ENCODE assay signal across 25 mouse cellular contexts in genomic region chr1:131624175-131624835, GRCm38 (mm10). TPM values are rescaled to one million over a fixed set of nuclear protein-coding genes. Genes with fewer than 3 reads are reported as not detected.
DNase-seq lines count a peak whose midpoint lies in the region; ATAC-seq and TF ChIP-seq lines count a peak whose summit lies in the region.
"Had no signal": no experiment of that assay in that cellular context is flagged by ENCODE, and none has a peak within 500 bp of the region (broad histone marks: within the 10 kb centered on the region; RNA-seq: fewer than 3 reads in every experiment).

No protein-coding gene starts in this region.

- 26% methylated on average over 3 of the region's 3 CpGs for whole genome bisulfite sequencing in heart, embryonic 12.5 days
- 57% methylated on average over 3 of the region's 3 CpGs for WGBS in heart, adult 2 months
- 51% methylated on average over 3 of the region's 3 CpGs for WGBS in liver, embryonic 16.5 days (ENCODE audit: insufficient replicate concordance)
- 44% methylated on average over 3 of the region's 3 CpGs for WGBS in liver, embryonic 12.5 days (ENCODE audit: insufficient replicate concordance)
- 47% methylated on average over 3 of the region's 3 CpGs for WGBS in embryonic facial prominence, embryonic 11.5 days

- H3K4me2 ChIP-seq in heart, embryonic 12.5 days = peak overlapping the region; percentile 15; the same call in 1 of the 2 replicates
- H3K4me2 ChIP-seq in liver, embryonic 16.5 days (ENCODE audit: low read depth, low read length) = no peak overlapping the region
- no peak overlapping the region for H3K4me2 ChIP-seq in liver, embryonic 12.5 days
- H3K4me2 ChIP-seq in embryonic facial prominence, embryonic 11.5 days (ENCODE audit: low read depth, low read length) = no peak overlapping the region
- H3K4me2 ChIP-seq: embryonic facial prominence, embryonic 15.5 days; heart, embryonic 15.5 days; hindbrain, embryonic 14.5 days had no signal

- H3K4me1 ChIP-seq in heart, embryonic 12.5 days (replicated peaks) = peaks cover 16% of the 10 kb centered on the region
- H3K4me1 ChIP-seq in heart, adult 2 months (ENCODE audit: control insufficient read depth, insufficient read depth, low read length) = no peaks in the 10 kb centered on the region
- H3K4me1 ChIP-seq in liver, embryonic 16.5 days (ENCODE audit: control insufficient read depth, low read depth, low read length) = peaks cover 2% of the 10 kb centered on the region
- H3K4me1 ChIP-seq in liver, embryonic 12.5 days = 0 out of 2 replicates have a peak, but pooled peaks cover 5% of the 10 kb centered on the region
- no peaks in the 10 kb centered on the region for H3K4me1 ChIP-seq in embryonic facial prominence, embryonic 11.5 days (ENCODE audit: control insufficient read depth, insufficient read depth, low read length)
- H3K4me1 ChIP-seq: embryonic facial prominence, embryonic 15.5 days; forebrain, embryonic 10.5 days had no signal

- no peak for TF ChIP-seq POLR2A in heart, adult 2 months (IDR thresholded peaks at IDR 0.05; ENCODE audit: insufficient read depth, low read depth, low read length)
- TF ChIP-seq POLR2A in brain, embryonic 14.5 days (IDR thresholded peaks at IDR 0.05; ENCODE audit: borderline replicate concordance, extremely low read depth, insufficient read depth, insufficient read length, poor library complexity, severe bottlenecking) = no peak

- no peak for TF ChIP-seq CTCF in heart, adult 2 months (IDR thresholded peaks at IDR 0.05)
- TF ChIP-seq CTCF in brain, embryonic 14.5 days (IDR thresholded peaks at IDR 0.05; ENCODE audit: borderline replicate concordance, extremely low read depth, insufficient read depth, insufficient read length) = no peak

- no peak overlapping the region for H3K4me3 ChIP-seq in heart, embryonic 12.5 days
- H3K4me3 ChIP-seq in heart, adult 2 months = no peak overlapping the region
- no peak overlapping the region for H3K4me3 ChIP-seq in liver, embryonic 16.5 days (ENCODE audit: low read depth, low read length)
- no peak overlapping the region for H3K4me3 ChIP-seq in liver, embryonic 12.5 days
- no peak overlapping the region for H3K4me3 ChIP-seq in embryonic facial prominence, embryonic 11.5 days (ENCODE audit: low read depth, low read length)
- H3K4me3 ChIP-seq: embryonic facial prominence, embryonic 15.5 days; erythroblast, embryonic 14.5 days; forebrain, embryonic 10.5 days; gastrocnemius, adult 2 months; heart, embryonic 15.5 days; hindbrain, embryonic 10.5 days had no signal

- H3K9ac ChIP-seq in heart, embryonic 12.5 days = no peak overlapping the region
- H3K9ac ChIP-seq in heart, adult 2 months (ENCODE audit: low read depth, low read length) = no peak overlapping the region
- H3K9ac ChIP-seq in liver, embryonic 16.5 days (ENCODE audit: low read depth, low read length) = no peak overlapping the region
- no peak overlapping the region for H3K9ac ChIP-seq in liver, embryonic 12.5 days
- no peak overlapping the region for H3K9ac ChIP-seq in embryonic facial prominence, embryonic 11.5 days (replicated peaks; ENCODE audit: low read length)
- H3K9ac ChIP-seq: embryonic facial prominence, embryonic 15.5 days; heart, embryonic 15.5 days; hindbrain, embryonic 14.5 days had no signal

- no peaks in the 10 kb centered on the region for H3K36me3 ChIP-seq in heart, embryonic 12.5 days
- H3K36me3 ChIP-seq in heart, adult 2 months (ENCODE audit: control insufficient read depth, insufficient read depth, low read length) = no peaks in the 10 kb centered on the region
- H3K36me3 ChIP-seq in liver, embryonic 16.5 days (ENCODE audit: control insufficient read depth, insufficient read depth) = no peaks in the 10 kb centered on the region
- H3K36me3 ChIP-seq in liver, embryonic 12.5 days = no peaks in the 10 kb centered on the region
- H3K36me3 ChIP-seq in embryonic facial prominence, embryonic 11.5 days (replicated peaks; ENCODE audit: control insufficient read depth, insufficient read depth, low read depth, low read length) = no peaks in the 10 kb centered on the region
- H3K36me3 ChIP-seq: embryonic facial prominence, embryonic 15.5 days; forebrain, embryonic 10.5 days; heart, embryonic 15.5 days; hindbrain, embryonic 10.5 days had no signal

- ATAC-seq in heart, embryonic 12.5 days (ENCODE audit: insufficient number of reproducible peaks, low FRiP score) = no peak
- ATAC-seq in liver, embryonic 16.5 days (ENCODE audit: low read depth) = peak; percentile 30; the same call in 1 of the 2 replicates
- ATAC-seq in liver, embryonic 12.5 days = no peak
- no peak for ATAC-seq in embryonic facial prominence, embryonic 11.5 days (replicated peaks; ENCODE audit: insufficient number of reproducible peaks, low FRiP score, low TSS enrichment, low read depth)
- ATAC-seq: activated CD4-positive, CD25-positive, alpha-beta regulatory T cell, adult 4 months; forebrain, embryonic 14.5 days; Patski had no signal

- no peaks in the 10 kb centered on the region for H3K27me3 ChIP-seq in heart, embryonic 12.5 days (replicated peaks)
- H3K27me3 ChIP-seq in heart, adult 2 months (ENCODE audit: control insufficient read depth, insufficient read depth, low read length) = no peaks in the 10 kb centered on the region
- H3K27me3 ChIP-seq in liver, embryonic 16.5 days (ENCODE audit: control insufficient read depth, insufficient read depth, low read depth, low read length) = no peaks in the 10 kb centered on the region
- peaks cover 10% of the 10 kb centered on the region; the same call in 1 of the 2 replicates for H3K27me3 ChIP-seq in liver, embryonic 12.5 days (replicated peaks)
- no peaks in the 10 kb centered on the region for H3K27me3 ChIP-seq in embryonic facial prominence, embryonic 11.5 days (ENCODE audit: control insufficient read depth, insufficient read depth, low read length)
- H3K27me3 ChIP-seq: CH12.LX; embryonic facial prominence, embryonic 15.5 days; heart, embryonic 15.5 days had no signal

- H3K27ac ChIP-seq in heart, embryonic 12.5 days (ENCODE audit: poor library complexity, severe bottlenecking) = no peak overlapping the region
- H3K27ac ChIP-seq in heart, adult 2 months = no peak overlapping the region
- no peak overlapping the region for H3K27ac ChIP-seq in liver, embryonic 16.5 days (ENCODE audit: low read length)
- H3K27ac ChIP-seq in liver, embryonic 12.5 days = no peak overlapping the region
- H3K27ac ChIP-seq in embryonic facial prominence, embryonic 11.5 days (replicated peaks; ENCODE audit: low read depth, low read length) = no peak overlapping the region
- H3K27ac ChIP-seq: embryonic facial prominence, embryonic 15.5 days; forebrain, embryonic 10.5 days; gastrocnemius, adult 2 months; heart, embryonic 15.5 days; hindbrain, embryonic 10.5 days; hindbrain, embryonic 14.5 days had no signal

- intact Hi-C loops in heart, adult 2 months (cut with DNase I) = no loop called here

- H3K9me3 ChIP-seq in heart, embryonic 12.5 days (replicated peaks) = 0 out of 2 replicates have a peak, but pooled peaks cover 5% of the 10 kb centered on the region
- no peaks in the 10 kb centered on the region for H3K9me3 ChIP-seq in liver, embryonic 16.5 days (replicated peaks; ENCODE audit: control insufficient read depth, low read length)
- H3K9me3 ChIP-seq in liver, embryonic 12.5 days (replicated peaks) = no peaks in the 10 kb centered on the region
- H3K9me3 ChIP-seq in embryonic facial prominence, embryonic 11.5 days (replicated peaks; ENCODE audit: control insufficient read depth, low read length) = no peaks in the 10 kb centered on the region
- H3K9me3 ChIP-seq: embryonic facial prominence, embryonic 15.5 days had no signal

- DNase-seq in heart, adult 2 months = no peak
- DNase-seq in brain, embryonic 14.5 days (ENCODE audit: low read depth) = peak; percentile 15
- DNase-seq in embryonic facial prominence, embryonic 11.5 days (ENCODE audit: low spot score) = peak; percentile 2
- DNase-seq: adrenal gland, postnatal 14 days; cerebellum, adult 18-20 months; cerebellum, adult 9-11 months; cerebellum, postnatal 36 days; gastrocnemius, adult 2 months; gastrocnemius, postnatal 25 days; heart, postnatal 14 days had no signal

- TF ChIP-seq EP300 in heart, adult 2 months (IDR thresholded peaks at IDR 0.05; ENCODE audit: insufficient read depth, low read depth, low read length) = no peak

- no peaks in the 10 kb centered on the region for H3K79me2 ChIP-seq in heart, adult 2 months (replicated peaks; ENCODE audit: control insufficient read depth, insufficient read depth, low read length)

RNA-seq across cellular contexts. Expression of gene Ctse, which starts 13.8 kb away (rescaled TPM):
- 0.74 and 0.97 TPM in 2 replicates for polyA plus RNA-seq in heart, embryonic 12.5 days (2016; fragmentation: Nextera tagmentation; extraction: Ambion mirVana)
- total RNA-seq in heart, adult 2 months (2021) = under 1 TPM; 0.63 to 0.86 TPM
- polyA plus RNA-seq in heart, adult 2 months (2012; rRNA removed) = 0.39 and 0.70 TPM in 2 replicates
- polyA plus RNA-seq in liver, embryonic 16.5 days (2015; fragmentation: Nextera tagmentation; extraction: Ambion mirVana) = 29.5 and 33.8 TPM in 2 replicates
- 12.6 TPM in 2 replicates for polyA plus RNA-seq in liver, embryonic 12.5 days (2016; fragmentation: Nextera tagmentation; extraction: Ambion mirVana)
- polyA plus RNA-seq in brain, embryonic 14.5 days (2012; rRNA removed) = 0.07 TPM in 1 of 2 replicates, not detected in the other
- polyA plus RNA-seq in embryonic facial prominence, embryonic 11.5 days (2014; fragmentation: Nextera tagmentation; extraction: Ambion mirVana) = 0.36 TPM in 1 of 2 replicates, not detected in the other
- polyA plus RNA-seq: forebrain, embryonic 10.5 days; forebrain, embryonic 14.5 days; hindbrain, embryonic 10.5 days; hindbrain, embryonic 14.5 days; Patski had no signal

RNA-seq across cellular contexts. Expression of gene Avpr1b, which starts 25.3 kb away (rescaled TPM):
- polyA plus RNA-seq in heart, embryonic 12.5 days (2016; fragmentation: Nextera tagmentation; extraction: Ambion mirVana) = not detected in 2 replicates
- total RNA-seq in heart, adult 2 months (2021) = not detected
- polyA plus RNA-seq in heart, adult 2 months (2012; rRNA removed) = not detected in 2 replicates
- polyA plus RNA-seq in liver, embryonic 16.5 days (2015; fragmentation: Nextera tagmentation; extraction: Ambion mirVana) = not detected in 2 replicates
- polyA plus RNA-seq in liver, embryonic 12.5 days (2016; fragmentation: Nextera tagmentation; extraction: Ambion mirVana) = not detected in 2 replicates
- not detected in 2 replicates for polyA plus RNA-seq in brain, embryonic 14.5 days (2012; rRNA removed)
- polyA plus RNA-seq in embryonic facial prominence, embryonic 11.5 days (2014; fragmentation: Nextera tagmentation; extraction: Ambion mirVana) = not detected in 2 replicates
- total RNA-seq: adrenal gland, adult 18-20 months; gastrocnemius, adult 2 months; gastrocnemius, postnatal 25 days; granulocyte monocyte progenitor cell, adult 5-6 weeks; heart, postnatal 14 days had no signal
- polyA plus RNA-seq: embryonic facial prominence, embryonic 15.5 days; erythroblast, embryonic 14.5 days; forebrain, embryonic 10.5 days; forebrain, embryonic 14.5 days; heart, embryonic 15.5 days; hindbrain, embryonic 10.5 days; hindbrain, embryonic 14.5 days; Patski had no signal

Comparison
In these comparisons a context has a peak if more than half of its experiments do, and no peak if none do; other contexts are left out.
1. DNase-seq: peak in brain, embryonic 14.5 days (single experiment) and embryonic facial prominence, embryonic 11.5 days (single experiment); none in heart, adult 2 months (0 of 2).